Mouse (Mus musculus) ES-E14 (cell line): ENCODE results near the gene Fsip1.

ENCODE experiments used
- CHD2 ChIP-seq: IDR thresholded peaks from 2 replicates; pipeline ENCODE4 v1.6.1; 2014; ENCODE audit warnings: mild to moderate bottlenecking, low read depth, low read length, inconsistent platforms
- HCFC1 ChIP-seq: IDR thresholded peaks from 2 replicates; pipeline ENCODE4 v1.6.1; 2012; ENCODE audit warnings: low read length, inconsistent platforms, borderline replicate concordance; ENCODE audit not compliant: insufficient read depth
- ZNF384 ChIP-seq: IDR thresholded peaks from 2 replicates; pipeline ENCODE4 v1.6.1; 2012; ENCODE audit warnings: low read depth, low read length, inconsistent platforms

DNA sequence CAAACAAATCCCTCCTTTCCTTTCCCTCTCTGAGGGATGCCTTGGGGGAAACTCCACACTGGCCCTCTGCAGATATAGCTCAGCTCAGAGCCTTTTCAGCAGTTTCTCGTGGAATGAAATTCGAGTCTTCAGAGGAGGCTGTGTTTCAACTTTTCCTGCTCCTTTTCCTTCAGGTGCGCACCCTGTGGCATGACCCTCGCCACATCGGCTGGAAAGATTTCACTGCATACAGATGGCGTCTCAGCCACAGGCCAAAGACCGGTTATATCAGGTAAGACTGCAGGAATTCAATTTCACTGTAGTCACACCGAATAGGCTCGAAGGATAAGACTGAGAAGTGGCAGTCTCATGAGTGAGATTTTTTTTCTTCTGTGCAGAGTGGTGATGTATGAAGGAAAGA lies 133.0 kb downstream of the Fsip1 start:
- TF ChIP-seq ZNF384 (no peak), CHD2 (no peak), HCFC1 (no peak)
